Mouse (Mus musculus) megakaryocyte, embryonic 14.5 days (primary cell): ENCODE data around the gene Slc44a3.

ENCODE experiments used
- FLI1 ChIP-seq: IDR thresholded peaks from 2 replicates; pipeline ENCODE4 v1.6.1; 2012; ENCODE audit warnings: low read length, inconsistent platforms, mixed read lengths
- GATA1 ChIP-seq: IDR thresholded peaks from 3 replicates; pipeline ENCODE4 v1.6.1; 2012; ENCODE audit warnings: mixed read lengths, low read length, inconsistent platforms, borderline replicate concordance

DNA sequence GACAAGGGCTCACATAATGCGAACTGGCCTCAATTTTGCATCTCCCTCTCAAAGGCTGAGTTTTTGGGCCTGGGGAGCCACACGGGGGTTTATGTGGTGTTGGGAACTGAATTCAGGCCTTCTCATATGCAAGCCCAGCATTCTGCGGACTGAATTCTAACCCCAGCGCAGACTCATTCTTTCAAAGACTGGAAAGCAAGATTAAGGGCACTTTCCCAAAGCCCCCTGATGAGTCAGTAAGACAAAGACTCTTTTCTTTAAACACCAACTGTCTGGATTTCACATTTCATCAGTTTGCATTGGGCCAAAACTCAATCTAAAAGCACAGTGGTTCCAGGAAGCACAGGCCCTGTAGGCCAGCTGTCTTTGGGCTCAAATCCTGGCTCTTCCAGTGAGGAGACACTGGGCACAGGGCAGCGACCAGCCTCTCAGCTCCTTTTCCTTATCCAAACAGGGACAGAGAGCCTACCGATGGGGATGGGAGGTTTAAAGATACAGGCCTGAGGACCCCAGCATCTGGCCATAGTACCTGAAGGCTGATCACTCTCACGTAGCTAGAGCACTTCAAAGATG, 67.4 kb downstream of the Slc44a3 start:
- TF ChIP-seq GATA1 (no peak), FLI1 (no peak)
